Mouse (Mus musculus) heart, postnatal 0 days (tissue): ENCODE measurements around the gene Cntn5.

Experiments used
- CTCF ChIP-seq: IDR thresholded peaks from 2 replicates; pipeline ENCODE4 v1.5.1; 2016; ENCODE audit warnings: antibody characterized with exemption, control low read depth, low read depth
- EP300 ChIP-seq: IDR thresholded peaks from 2 replicates; pipeline ENCODE4 v1.6.1; 2016; ENCODE audit warnings: antibody characterized with exemption, low read depth

DNA sequence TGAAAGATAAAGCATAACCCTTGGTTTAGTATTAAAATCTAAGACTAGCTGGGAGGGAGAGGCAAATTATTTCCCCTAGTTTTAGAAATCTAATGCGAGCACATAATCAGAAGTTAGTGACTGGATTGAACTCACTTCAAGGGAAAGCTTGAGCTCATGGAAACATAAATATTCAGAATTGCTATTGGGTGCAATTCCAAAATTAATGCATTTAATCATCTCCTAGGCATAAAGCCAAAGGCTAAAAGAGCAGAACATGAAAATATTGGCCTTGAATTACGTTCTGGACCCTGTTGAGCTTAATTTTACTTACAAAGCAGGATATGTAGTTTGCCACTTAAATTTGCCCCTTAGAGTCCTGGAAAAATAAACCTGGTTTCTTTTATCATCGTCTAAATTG, 1124.9 kb downstream of the Cntn5 start:
- TF ChIP-seq EP300 (no peak), CTCF (no peak)
